Mouse (Mus musculus) embryonic facial prominence, embryonic 15.5 days (tissue): ENCODE measurements around the gene Rps6ka3. TPM values are rescaled to one million over a fixed set of nuclear protein-coding genes. Genes with fewer than 3 reads are reported as not detected.

Source experiments
- ATAC-seq: fragments of 200-750 bp; cut with Nextera tagmentation; 2 replicates; pipeline ENCODE4 v1.8.0; 2017; ENCODE audit warnings: low read depth, moderate TSS enrichment; ENCODE audit not compliant: insufficient number of reproducible peaks, low FRiP score, low TSS enrichment
- H3K27ac ChIP-seq: fragments of 300-500 bp; sonication (generic); replicated peaks from 2 replicates; pipeline ENCODE4 v1.5.1; 2015; ENCODE audit warnings: mild to moderate bottlenecking, inconsistent platforms
- H3K27me3 ChIP-seq: fragments of 300-500 bp; sonication (generic); 2 replicates; pipeline ENCODE4 v1.6.1; 2015; ENCODE audit warnings: inconsistent platforms
- H3K36me3 ChIP-seq: fragments of 300-500 bp; sonication (generic); 2 replicates; pipeline ENCODE4 v1.6.1; 2015; ENCODE audit warnings: mild to moderate bottlenecking, inconsistent platforms
- H3K4me1 ChIP-seq: fragments of 300-500 bp; sonication (generic); 2 replicates; pipeline ENCODE4 v1.6.1; 2015; ENCODE audit warnings: inconsistent platforms
- H3K4me2 ChIP-seq: fragments of 300-500 bp; sonication (generic); replicated peaks from 2 replicates; pipeline ENCODE4 v1.6.1; 2015; ENCODE audit warnings: mild to moderate bottlenecking, inconsistent platforms
- H3K4me3 ChIP-seq: fragments of 300-500 bp; sonication (generic); replicated peaks from 2 replicates; pipeline ENCODE4 v1.5.1; 2015; ENCODE audit warnings: mild to moderate bottlenecking, inconsistent platforms
- H3K9ac ChIP-seq: fragments of 300-500 bp; sonication (generic); 2 replicates; pipeline ENCODE4 v1.6.1; 2015; ENCODE audit warnings: inconsistent platforms
- H3K9me3 ChIP-seq: fragments of 300-500 bp; sonication (generic); replicated peaks from 2 replicates; pipeline ENCODE4 v1.6.1; 2016; ENCODE audit warnings: inconsistent platforms
- WGBS: fragments of 180-500 bp; shearing (Covaris S2); methylation state at CpG from one replicate; pipeline ENCODE4 v1.1.7; 2015; 5-methylcytosine and 5-hydroxymethylcytosine counted together
- polyA plus RNA-seq: library from polyadenylated mRNA; unstranded; fragments of >200 nt; fragmentation: Nextera tagmentation; extraction: Ambion mirVana; gene quantifications from 2 replicates; pipeline ENCODE4 v1.2.1, GENCODE M21; 2015

The Rps6ka3 gene
- polyA plus RNA-seq, 1 experiment from 2014 or later: 5.7 TPM

- Histone ChIP-seq H3K9ac (peak overlapping the region; percentile 57; the same call in 1 of the 2 replicates), H3K27me3 (no peaks in the 10 kb centered on the region), H3K4me2 (peak overlapping the region; percentile 55), H3K9me3 (no peaks in the 10 kb centered on the region), H3K36me3 (no peaks in the 10 kb centered on the region), H3K4me3 (peak overlapping the region; percentile 64), H3K4me1 (0 out of 2 replicates have a peak, but pooled peaks cover 3% of the 10 kb centered on the region), H3K27ac (peak overlapping the region; percentile 89)
- 10% methylated on average over 40 of the region's 71 CpGs for WGBS
- ATAC-seq: peak; percentile 98
Observed at GRCm38 (mm10) chrX:159255123-159255978, 45.2 kb downstream of the Rps6ka3 start.

DNA sequence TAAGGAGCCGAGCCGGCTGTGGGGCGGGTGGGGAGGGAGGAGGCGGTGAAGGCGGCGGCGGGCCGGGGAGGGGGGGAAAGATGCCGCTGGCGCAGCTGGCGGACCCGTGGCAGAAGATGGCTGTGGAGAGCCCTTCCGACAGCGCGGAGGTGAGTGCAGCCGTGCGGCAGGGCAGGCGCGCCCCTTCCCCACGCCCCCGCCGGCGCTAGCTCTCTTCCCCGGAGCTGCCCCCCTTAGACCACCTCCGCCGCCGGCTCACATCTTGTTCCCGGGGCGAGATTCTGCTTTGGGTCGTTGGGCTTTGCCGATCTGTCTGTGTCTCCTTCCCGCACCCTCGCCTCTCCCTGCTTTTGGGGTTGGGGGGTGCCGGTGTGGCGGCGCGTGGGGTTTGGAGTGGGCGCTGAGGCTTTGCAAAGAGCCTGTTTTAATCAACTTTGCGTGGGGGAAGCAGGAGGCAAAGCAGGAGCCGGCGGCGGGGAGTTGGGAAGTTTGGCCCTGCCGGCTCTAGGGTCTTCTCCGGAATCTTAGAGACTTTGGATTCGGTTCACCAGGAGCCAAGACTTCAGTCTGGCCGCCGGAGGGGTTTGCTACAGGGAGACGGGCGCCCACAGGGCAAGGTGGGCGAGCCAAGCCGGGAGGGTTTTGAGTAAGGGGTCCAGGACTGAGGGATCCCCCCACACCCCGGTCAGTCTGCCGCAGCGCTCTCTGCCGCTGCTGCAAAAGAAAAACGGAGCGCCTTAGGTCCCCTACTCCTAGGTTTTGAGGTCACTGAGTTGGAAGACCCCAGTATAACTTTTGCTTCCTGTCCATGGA is 46.1 kb downstream of the Rps6ka3 start:
- WGBS: 19% methylated on average over 45 of the region's 57 CpGs
- H3K27me3 ChIP-seq: no peaks in the 10 kb centered on the region
- 0 out of 2 replicates have a peak, but pooled peaks cover 3% of the 10 kb centered on the region for H3K4me1 ChIP-seq
- H3K4me3 ChIP-seq: peak overlapping the region; percentile 64
- H3K27ac ChIP-seq: peak overlapping the region; percentile 89
- H3K9ac ChIP-seq: peak overlapping the region; percentile 57
- peak overlapping the region; percentile 52 for H3K4me2 ChIP-seq
- H3K9me3 ChIP-seq: no peaks in the 10 kb centered on the region
- H3K36me3 ChIP-seq: no peaks in the 10 kb centered on the region
- no peak; the same call in 1 of the 2 replicates for ATAC-seq

DNA sequence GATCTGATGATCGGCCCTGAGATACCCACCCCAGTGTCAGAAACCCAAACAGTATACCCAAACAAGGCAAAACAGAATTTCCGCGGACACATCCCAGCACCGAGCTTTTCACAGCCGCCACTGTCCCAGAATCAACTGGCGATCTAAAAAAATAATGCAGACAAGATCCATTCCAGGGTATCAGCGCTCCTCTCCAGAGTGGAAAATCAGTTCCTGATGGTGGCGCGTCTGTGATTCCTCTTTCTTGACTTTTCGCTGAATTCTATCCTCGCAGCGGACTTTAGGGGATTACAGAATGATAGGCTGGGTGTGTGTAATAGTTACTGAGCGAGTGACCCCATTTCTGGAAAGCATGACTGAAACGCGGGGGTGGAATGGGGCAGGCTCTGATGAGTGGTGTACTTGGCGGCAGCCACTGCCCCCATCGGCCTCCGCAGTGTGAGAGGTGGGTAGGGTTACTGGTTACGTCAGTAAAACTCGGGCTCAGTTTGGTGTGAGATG is 46.9 kb downstream of the Rps6ka3 start:
- H3K9ac ChIP-seq: peak overlapping the region; percentile 57; the same call in 1 of the 2 replicates
- no peaks in the 10 kb centered on the region for H3K27me3 ChIP-seq
- H3K4me1 ChIP-seq: 0 out of 2 replicates have a peak, but pooled peaks cover 3% of the 10 kb centered on the region
- H3K36me3 ChIP-seq: no peaks in the 10 kb centered on the region
- no peaks in the 10 kb centered on the region for H3K9me3 ChIP-seq
- peak overlapping the region; percentile 64 for H3K4me3 ChIP-seq
- no peak for ATAC-seq
- WGBS: 16% methylated on average over 20 of the region's 20 CpGs
- H3K27ac ChIP-seq: peak overlapping the region; percentile 89
- peak overlapping the region; percentile 52 for H3K4me2 ChIP-seq

DNA sequence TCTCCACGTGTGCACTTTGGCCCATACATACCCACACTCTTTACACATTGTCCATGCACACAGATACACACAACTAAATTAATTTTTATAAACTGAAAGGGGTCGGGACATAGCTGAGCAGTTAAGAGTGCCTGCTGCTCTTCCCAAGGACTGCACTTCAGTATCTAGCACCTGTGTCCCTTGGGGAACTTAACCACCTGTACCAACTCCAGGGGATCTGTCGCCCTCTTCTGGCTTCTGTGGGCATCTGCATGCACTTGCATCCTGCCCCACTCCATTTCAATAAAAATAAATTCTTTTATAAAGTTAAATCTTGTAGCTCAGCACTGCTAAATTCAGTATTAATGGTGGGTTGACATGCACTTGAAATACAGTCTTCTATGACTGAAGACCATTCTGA is 54.6 kb downstream of the Rps6ka3 start:
- WGBS: 39% methylated on average over 3 of the region's 3 CpGs
- no peak overlapping the region for H3K27ac ChIP-seq
- H3K9me3 ChIP-seq: no peaks in the 10 kb centered on the region
- H3K27me3 ChIP-seq: no peaks in the 10 kb centered on the region
- no peaks in the 10 kb centered on the region for H3K36me3 ChIP-seq
- H3K4me1 ChIP-seq: no peaks in the 10 kb centered on the region
- H3K4me3 ChIP-seq: no peak overlapping the region
- no peak for ATAC-seq
- no peak overlapping the region for H3K9ac ChIP-seq
- no peak overlapping the region for H3K4me2 ChIP-seq

GRCm38 (mm10) chrX:159269072-159269471 is 59.0 kb downstream of the Rps6ka3 start:
- Histone ChIP-seq H3K27ac (no peak overlapping the region), H3K4me1 (no peaks in the 10 kb centered on the region), H3K36me3 (no peaks in the 10 kb centered on the region), H3K4me2 (no peak overlapping the region), H3K9ac (no peak overlapping the region), H3K27me3 (no peaks in the 10 kb centered on the region), H3K4me3 (no peak overlapping the region), H3K9me3 (no peaks in the 10 kb centered on the region)
- ATAC-seq: no peak

DNA sequence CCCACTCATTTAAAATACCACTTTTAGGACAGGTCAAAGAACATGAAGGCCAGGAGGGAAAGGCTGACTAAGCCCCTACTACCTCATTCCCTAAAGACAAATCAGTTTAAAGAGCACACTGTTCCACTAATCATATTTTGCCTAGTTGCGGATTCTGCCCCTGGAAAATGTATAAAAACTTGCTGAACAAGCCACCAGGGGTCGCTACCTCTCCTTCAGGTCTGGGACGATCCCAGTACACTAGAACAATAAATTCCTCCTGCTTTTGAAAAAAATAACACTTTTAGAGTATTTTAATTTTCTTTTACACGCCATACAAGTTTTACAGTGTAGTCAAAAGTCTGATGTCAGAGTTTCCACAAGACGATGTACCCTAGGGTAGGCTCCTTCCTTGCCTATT is 76.7 kb downstream of the Rps6ka3 start:
- Histone ChIP-seq H3K4me1 (no peaks in the 10 kb centered on the region), H3K27me3 (no peaks in the 10 kb centered on the region), H3K9ac (no peak overlapping the region), H3K27ac (no peak overlapping the region), H3K9me3 (no peaks in the 10 kb centered on the region), H3K4me2 (no peak overlapping the region), H3K4me3 (no peak overlapping the region), H3K36me3 (no peaks in the 10 kb centered on the region)
- no peak for ATAC-seq
- WGBS: 67% methylated on average over 5 of the region's 5 CpGs

- H3K9ac ChIP-seq: no peak overlapping the region
- H3K9me3 ChIP-seq: no peaks in the 10 kb centered on the region
- ATAC-seq: no peak
- H3K4me2 ChIP-seq: no peak overlapping the region
- no peak overlapping the region for H3K4me3 ChIP-seq
- WGBS: 89% methylated on average over 1 of the region's 1 CpGs
- H3K27ac ChIP-seq: no peak overlapping the region
- no peaks in the 10 kb centered on the region for H3K27me3 ChIP-seq
- no peaks in the 10 kb centered on the region for H3K4me1 ChIP-seq
- H3K36me3 ChIP-seq: no peaks in the 10 kb centered on the region
Observed at GRCm38 (mm10) chrX:159295879-159296278, 85.8 kb downstream of the Rps6ka3 start.

DNA sequence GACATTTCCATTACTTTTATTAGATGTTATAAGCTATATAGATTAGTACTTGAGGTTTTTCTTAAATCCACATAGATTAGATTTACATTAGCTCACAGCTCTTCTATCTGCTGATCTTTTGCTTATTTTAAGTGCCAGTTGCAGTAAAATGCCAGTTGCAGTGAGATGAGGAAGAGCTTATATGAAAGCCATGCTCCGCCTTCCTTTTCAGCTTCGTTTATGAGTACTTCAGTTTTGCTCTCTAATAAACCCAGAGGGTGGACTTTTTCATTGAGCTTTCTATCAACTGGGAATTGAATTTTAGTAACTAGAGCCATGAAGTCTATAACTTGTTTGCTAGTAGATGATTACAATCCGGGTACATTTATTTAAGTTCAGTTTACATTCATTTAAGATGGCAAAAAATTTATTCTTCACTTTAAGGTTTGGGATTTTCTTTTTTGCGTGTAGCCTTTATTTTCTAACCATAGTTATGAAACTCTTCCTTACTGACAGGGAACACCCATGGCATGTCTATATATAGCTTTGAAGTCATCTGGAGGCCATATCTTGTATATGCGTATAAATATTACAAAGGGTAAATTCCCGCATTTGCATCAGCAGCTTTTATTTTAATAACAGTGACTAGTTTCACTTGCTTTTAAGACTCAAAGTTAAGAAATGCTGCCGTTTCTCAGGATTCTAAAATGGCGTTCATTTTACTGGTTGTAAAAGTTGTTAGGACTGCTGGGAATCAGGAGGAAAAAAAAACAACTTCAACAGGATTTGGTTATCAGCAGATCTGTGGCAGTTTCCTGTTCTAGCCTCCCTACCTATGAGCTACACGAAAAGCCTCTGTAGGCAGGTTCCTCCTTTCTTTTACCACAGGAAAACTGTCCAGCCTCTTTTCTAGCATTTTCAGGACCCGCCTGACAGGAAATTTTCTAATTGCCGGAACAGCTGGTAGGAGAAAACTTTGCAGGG is 92.5 kb downstream of the Rps6ka3 start:
- no peak overlapping the region for H3K27ac ChIP-seq
- H3K4me3 ChIP-seq: no peak overlapping the region
- no peaks in the 10 kb centered on the region for H3K36me3 ChIP-seq
- WGBS: 60% methylated on average over 11 of the region's 11 CpGs
- ATAC-seq: no peak
- no peak overlapping the region for H3K4me2 ChIP-seq
- no peaks in the 10 kb centered on the region for H3K27me3 ChIP-seq
- H3K4me1 ChIP-seq: no peaks in the 10 kb centered on the region
- no peak overlapping the region for H3K9ac ChIP-seq
- H3K9me3 ChIP-seq: no peaks in the 10 kb centered on the region

DNA sequence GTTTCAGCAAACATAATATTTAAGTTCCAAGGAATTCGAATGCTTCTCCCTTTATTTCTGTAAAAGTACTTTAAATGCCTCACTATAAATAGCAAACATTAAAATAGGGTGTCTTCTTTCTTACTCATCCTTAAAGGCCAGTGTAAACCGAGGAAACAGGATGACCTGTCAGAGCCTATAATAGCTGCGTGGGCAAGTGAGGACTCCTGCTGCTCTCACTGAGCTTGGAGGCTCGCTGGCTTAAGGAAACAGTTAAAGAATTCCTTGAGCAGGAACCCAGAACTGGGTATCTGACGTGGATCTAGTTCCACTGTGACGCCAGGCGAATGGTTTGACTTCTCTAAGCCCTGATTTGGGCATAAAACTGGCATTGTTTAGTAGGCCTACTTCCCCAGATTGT is 105.2 kb downstream of the Rps6ka3 start:
- ATAC-seq: no peak
- Histone ChIP-seq H3K9me3 (no peaks in the 10 kb centered on the region), H3K4me1 (no peaks in the 10 kb centered on the region), H3K4me3 (no peak overlapping the region), H3K36me3 (no peaks in the 10 kb centered on the region), H3K9ac (no peak overlapping the region), H3K4me2 (no peak overlapping the region), H3K27ac (no peak overlapping the region), H3K27me3 (0 out of 2 replicates have a peak, but pooled peaks cover 2% of the 10 kb centered on the region)
- WGBS: 70% methylated on average over 7 of the region's 7 CpGs

DNA sequence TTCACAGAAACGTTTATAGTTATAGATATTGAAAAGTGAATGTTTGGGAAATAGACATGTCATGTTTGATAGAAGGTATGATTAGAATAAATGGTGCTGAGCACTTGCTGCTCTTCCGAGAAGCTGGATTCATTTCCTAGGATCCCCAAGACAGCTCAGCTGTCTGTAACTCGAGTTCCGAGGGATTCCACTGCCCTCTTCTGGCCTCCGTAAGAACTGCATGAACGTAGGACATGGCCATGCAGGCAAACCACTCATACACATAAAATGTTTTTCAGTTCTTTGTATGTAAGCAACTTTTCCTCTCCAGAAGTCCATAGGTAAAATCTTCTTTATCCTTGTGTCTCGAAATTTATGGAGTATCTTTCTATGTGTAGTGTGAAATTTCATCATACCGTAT is 111.2 kb downstream of the Rps6ka3 start:
- Histone ChIP-seq H3K36me3 (no peaks in the 10 kb centered on the region), H3K4me3 (no peak overlapping the region)
- ATAC-seq: no peak

More for the DNA sequence above, 111.2 kb downstream of the Rps6ka3 start:
- Histone ChIP-seq H3K27ac (no peak overlapping the region), H3K27me3 (no peaks in the 10 kb centered on the region), H3K9me3 (no peaks in the 10 kb centered on the region), H3K4me2 (no peak overlapping the region), H3K9ac (no peak overlapping the region), H3K4me1 (no peaks in the 10 kb centered on the region)
- 20% methylated on average over 8 of the region's 8 CpGs for WGBS
